ENCODE assay signal across 9 mouse cellular contexts in the genomic region with DNA sequence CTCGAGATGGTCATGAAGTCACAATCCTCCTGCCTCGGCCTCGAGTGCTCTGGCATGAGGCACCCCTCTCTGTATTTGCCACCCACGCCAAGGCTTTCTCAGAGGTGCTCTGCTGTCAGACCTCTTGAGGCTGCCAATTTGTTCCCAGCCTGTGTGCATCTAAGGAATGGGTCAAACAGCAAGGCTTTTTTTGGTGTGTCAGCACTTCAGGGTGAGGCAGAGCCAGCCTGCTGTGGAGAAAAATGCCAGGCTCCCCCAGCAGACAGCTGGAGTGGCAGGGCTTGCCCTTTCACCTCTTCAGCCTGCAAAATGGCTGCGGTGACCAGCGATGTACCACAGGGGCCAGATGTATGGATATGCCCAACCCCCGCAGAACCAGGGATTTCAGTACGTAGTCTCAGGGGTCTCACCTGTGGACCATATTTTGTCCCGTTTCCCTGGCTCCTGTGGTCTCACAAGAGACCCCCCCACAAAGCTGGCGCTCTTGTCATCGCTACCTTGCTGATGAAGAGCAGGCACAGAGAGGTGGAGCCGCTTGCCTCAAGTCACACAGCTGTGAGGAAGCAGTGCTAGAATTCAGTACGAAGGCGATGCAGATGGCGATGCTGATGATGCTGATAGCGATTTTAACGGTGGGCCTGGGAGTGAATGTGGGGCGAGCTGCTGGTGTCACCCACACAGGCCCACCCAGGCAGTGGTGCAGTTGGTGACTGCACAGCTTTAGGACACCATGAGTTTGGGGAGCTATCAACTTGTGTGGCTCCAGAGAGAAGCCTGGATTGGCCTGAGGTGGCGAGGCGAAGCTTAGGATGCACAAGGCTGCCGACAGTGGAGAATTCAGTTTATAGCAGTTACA. TPM values are rescaled to one million over a fixed set of nuclear protein-coding genes. Genes with fewer than 3 reads are reported as not detected.
DNase-seq lines count a peak whose midpoint lies in the region; ATAC-seq lines count a peak whose summit lies in the region.
"Had no signal": no experiment of that assay in that cellular context is flagged by ENCODE, and none has a peak within 500 bp of the region (broad histone marks: within the 10 kb centered on the region; RNA-seq: fewer than 3 reads in every experiment).

No protein-coding gene starts in this region.

- peaks cover 54% of the 10 kb centered on the region for H3K4me1 ChIP-seq in hindbrain, embryonic 10.5 days (replicated peaks)
- peaks cover 12% of the 10 kb centered on the region; the same call in 1 of the 2 replicates for H3K4me1 ChIP-seq in hindbrain, embryonic 13.5 days (replicated peaks)
- H3K4me1 ChIP-seq in embryonic facial prominence, embryonic 12.5 days: peaks cover 20% of the 10 kb centered on the region
- H3K4me1 ChIP-seq in stomach, embryonic 14.5 days (ENCODE audit: control insufficient read depth, insufficient read depth, low read length): peaks cover 16% of the 10 kb centered on the region; the same call in 1 of the 2 replicates

- ATAC-seq in hindbrain, embryonic 13.5 days (ENCODE audit: low FRiP score): no peak
- no peak for ATAC-seq in embryonic facial prominence, embryonic 12.5 days (ENCODE audit: insufficient number of reproducible peaks, insufficient read depth, low FRiP score, low TSS enrichment)
- ATAC-seq in stomach, embryonic 14.5 days (ENCODE audit: insufficient number of reproducible peaks, insufficient read depth, low FRiP score, low read depth): peak; percentile 46; the same call in 1 of the 2 replicates
- no peak for ATAC-seq in megakaryocyte-erythroid progenitor cell, adult 5-6 weeks (replicated peaks; ENCODE audit: low FRiP score, low TSS enrichment, poor library complexity, severe bottlenecking)

- H3K36me3 ChIP-seq in hindbrain, embryonic 10.5 days: no peaks in the 10 kb centered on the region
- no peaks in the 10 kb centered on the region for H3K36me3 ChIP-seq in hindbrain, embryonic 13.5 days
- no peaks in the 10 kb centered on the region for H3K36me3 ChIP-seq in embryonic facial prominence, embryonic 12.5 days
- no peaks in the 10 kb centered on the region for H3K36me3 ChIP-seq in stomach, embryonic 14.5 days (ENCODE audit: control insufficient read depth, insufficient read depth, low read length)
- H3K36me3 ChIP-seq: midbrain, embryonic 12.5 days had no signal

- H3K9me3 ChIP-seq in hindbrain, embryonic 10.5 days: no peaks in the 10 kb centered on the region
- no peaks in the 10 kb centered on the region for H3K9me3 ChIP-seq in hindbrain, embryonic 13.5 days
- no peaks in the 10 kb centered on the region for H3K9me3 ChIP-seq in embryonic facial prominence, embryonic 12.5 days
- no peaks in the 10 kb centered on the region for H3K9me3 ChIP-seq in stomach, embryonic 14.5 days (ENCODE audit: control insufficient read depth, low read depth, low read length)
- H3K9me3 ChIP-seq: midbrain, embryonic 12.5 days had no signal

- H3K27ac ChIP-seq in hindbrain, embryonic 10.5 days: peak overlapping the region; percentile 50
- H3K27ac ChIP-seq in hindbrain, embryonic 13.5 days: no peak overlapping the region
- peak overlapping the region; percentile 61; the same call in 1 of the 2 replicates for H3K27ac ChIP-seq in embryonic facial prominence, embryonic 12.5 days
- peak overlapping the region; percentile 62; the same call in 1 of the 2 replicates for H3K27ac ChIP-seq in stomach, embryonic 14.5 days (ENCODE audit: low read length)
- H3K27ac ChIP-seq: midbrain, embryonic 12.5 days had no signal

- H3K4me2 ChIP-seq in hindbrain, embryonic 13.5 days: no peak overlapping the region
- H3K4me2 ChIP-seq in embryonic facial prominence, embryonic 12.5 days (replicated peaks): peak overlapping the region; percentile 14; the same call in 1 of the 2 replicates
- peak overlapping the region; percentile 22 for H3K4me2 ChIP-seq in stomach, embryonic 14.5 days (replicated peaks; ENCODE audit: low read depth, low read length)
- H3K4me2 ChIP-seq: midbrain, embryonic 12.5 days had no signal

- H3K9ac ChIP-seq in hindbrain, embryonic 13.5 days: no peak overlapping the region
- no peak overlapping the region for H3K9ac ChIP-seq in embryonic facial prominence, embryonic 12.5 days
- no peak overlapping the region for H3K9ac ChIP-seq in stomach, embryonic 14.5 days (replicated peaks; ENCODE audit: low read depth, low read length)
- H3K9ac ChIP-seq: midbrain, embryonic 12.5 days had no signal

- no peak for DNase-seq in hindbrain, embryonic 10.5 days (ENCODE audit: low spot score)
- peak; percentile 37 for DNase-seq in kidney, postnatal 10 days
- DNase-seq in B cell, adult 2 months: no peak
- no peak for DNase-seq in right cerebral cortex, postnatal 14 days

- peaks cover 16% of the 10 kb centered on the region for H3K27me3 ChIP-seq in hindbrain, embryonic 10.5 days (ENCODE audit: insufficient read depth, poor library complexity, severe bottlenecking)
- peaks cover 9% of the 10 kb centered on the region for H3K27me3 ChIP-seq in hindbrain, embryonic 13.5 days
- no peaks in the 10 kb centered on the region for H3K27me3 ChIP-seq in embryonic facial prominence, embryonic 12.5 days
- no peaks in the 10 kb centered on the region for H3K27me3 ChIP-seq in stomach, embryonic 14.5 days (ENCODE audit: control insufficient read depth, insufficient read depth, low read length)

- WGBS in hindbrain, embryonic 10.5 days: 74% methylated on average over 21 of the region's 21 CpGs
- WGBS in hindbrain, embryonic 13.5 days: 79% methylated on average over 21 of the region's 21 CpGs
- WGBS in embryonic facial prominence, embryonic 12.5 days: 69% methylated on average over 21 of the region's 21 CpGs
- WGBS in stomach, embryonic 14.5 days: 62% methylated on average over 21 of the region's 21 CpGs

- H3K4me3 ChIP-seq in hindbrain, embryonic 10.5 days: no peak overlapping the region
- H3K4me3 ChIP-seq in hindbrain, embryonic 13.5 days: no peak overlapping the region
- no peak overlapping the region for H3K4me3 ChIP-seq in embryonic facial prominence, embryonic 12.5 days
- H3K4me3 ChIP-seq in stomach, embryonic 14.5 days (ENCODE audit: low read depth, low read length): no peak overlapping the region
- H3K4me3 ChIP-seq: midbrain, embryonic 12.5 days had no signal

RNA-seq across cellular contexts. Expression of a gene that starts 15.3 kb away (rescaled TPM):
- 5.4 and 6.3 TPM in 2 replicates for polyA plus RNA-seq in hindbrain, embryonic 10.5 days (2016; fragmentation: Nextera tagmentation; extraction: Ambion mirVana)
- 4.2 and 5.9 TPM in 2 replicates for polyA plus RNA-seq in hindbrain, embryonic 13.5 days (2015; fragmentation: Nextera tagmentation; extraction: Ambion mirVana)
- 4.4 and 4.7 TPM in 2 replicates for polyA plus RNA-seq in embryonic facial prominence, embryonic 12.5 days (2016; fragmentation: Nextera tagmentation; extraction: Ambion mirVana)
- polyA plus RNA-seq in stomach, embryonic 14.5 days (2014; fragmentation: Nextera tagmentation; extraction: Ambion mirVana): 12.7 and 15.3 TPM in 2 replicates
- total RNA-seq in megakaryocyte-erythroid progenitor cell, adult 5-6 weeks (2014; fragmentation: Nextera tagmentation): 1.0 and 1.3 TPM in 2 replicates
- 3.7 and 6.9 TPM in 2 replicates for total RNA-seq in megakaryocyte-erythroid progenitor cell, adult 5-6 weeks (2017)
